Mouse (Mus musculus) hematopoietic stem cell, adult 5-6 weeks (primary cell): Measurements from ENCODE around the gene Ier5l. TPM values are rescaled to one million over a fixed set of nuclear protein-coding genes. Genes with fewer than 3 reads are reported as not detected.

ENCODE experiments used
- ATAC-seq, 2 experiments: fragments of 125-278 bp in 1 of 2; replicated peaks in 1 of 2; 2 replicates each; pipeline ENCODE4 v1.8.0; 2016 to 2017; ENCODE audit warnings: inconsistent platforms in 2 of 2, mild to moderate bottlenecking in 2 of 2, moderate number of reproducible peaks in 2 of 2, low read depth in 1 of 2, moderate TSS enrichment in 1 of 2; ENCODE audit not compliant: low FRiP score in 2 of 2, poor library complexity in 2 of 2, severe bottlenecking in 2 of 2, insufficient read depth in 1 of 2, low TSS enrichment in 1 of 2
- total RNA-seq: library from RNA; stranded (forward); fragments of 172-1452, 232-1000 nt; gene quantifications from 2 replicates; pipeline ENCODE4 v1.2.3, GENCODE M21; 2017

Ier5l gene
- total RNA-seq, 1 experiment from 2014 or later = 2.4 TPM

DNA sequence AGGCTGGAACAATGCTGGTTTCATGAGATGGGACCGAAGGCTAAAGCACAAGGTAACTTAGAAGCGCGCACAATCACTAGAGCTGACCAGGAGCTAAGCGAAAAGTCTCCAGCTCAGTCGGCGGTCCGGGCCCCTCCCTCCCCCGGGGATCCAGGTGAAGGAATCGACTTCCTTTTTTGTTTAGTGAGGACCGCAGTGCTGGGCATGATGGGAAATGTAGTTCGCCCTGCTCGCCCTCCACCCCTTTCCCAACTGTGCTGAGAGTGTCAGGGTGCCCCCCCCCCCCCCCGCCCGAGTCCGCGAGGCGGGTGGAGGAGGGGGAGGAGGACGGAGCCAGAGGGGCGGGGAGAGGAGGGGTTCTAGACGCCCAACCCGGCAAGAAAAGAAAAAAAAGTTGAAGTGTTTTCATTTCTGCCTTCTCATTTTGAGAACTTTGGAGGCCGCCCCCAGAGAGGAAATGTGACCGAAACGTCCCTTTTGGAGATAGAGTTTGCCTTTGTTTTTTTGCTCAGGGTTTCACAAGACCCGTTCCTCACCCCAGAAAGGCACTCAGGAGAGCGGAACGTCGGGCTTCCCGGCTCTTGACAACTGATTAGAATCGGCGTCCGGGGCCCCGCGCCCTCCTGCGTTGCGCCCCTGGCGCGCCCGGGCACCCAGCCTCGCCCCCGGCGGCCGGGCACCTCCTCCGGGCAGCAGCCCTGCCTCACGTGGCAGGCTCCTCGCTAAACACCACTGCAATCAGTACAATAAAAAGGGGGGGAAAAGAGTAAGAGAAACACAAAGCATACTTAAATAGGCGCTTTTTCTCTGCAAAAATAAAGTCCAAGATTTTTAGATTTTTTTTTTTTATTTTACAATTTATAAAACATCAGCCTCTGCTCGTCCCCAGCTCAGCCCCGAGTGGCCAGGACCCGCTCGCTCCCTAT, 2.0 kb downstream of the Ier5l start:
- peak; percentile 68 to 70 for ATAC-seq

DNA sequence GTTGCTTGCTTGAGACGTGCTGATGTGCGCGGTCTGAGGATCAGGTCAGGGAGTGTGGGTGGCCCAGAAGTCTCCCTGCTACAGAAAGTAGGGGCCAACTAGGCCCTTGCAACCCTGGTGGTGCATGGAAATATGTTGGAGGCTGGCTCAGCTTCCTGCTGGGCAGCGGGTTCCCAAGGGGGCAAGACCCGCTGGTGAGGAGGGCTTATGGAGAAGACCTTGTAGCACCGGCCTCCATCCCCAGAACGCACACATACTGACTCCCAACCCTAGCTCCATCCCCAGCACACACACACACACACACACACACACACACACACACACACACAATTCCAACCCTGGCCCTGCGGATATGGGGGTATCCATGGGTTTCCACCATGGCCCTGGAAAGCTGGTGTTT, 3.0 kb downstream of the Ier5l start:
- ATAC-seq = no peak

DNA sequence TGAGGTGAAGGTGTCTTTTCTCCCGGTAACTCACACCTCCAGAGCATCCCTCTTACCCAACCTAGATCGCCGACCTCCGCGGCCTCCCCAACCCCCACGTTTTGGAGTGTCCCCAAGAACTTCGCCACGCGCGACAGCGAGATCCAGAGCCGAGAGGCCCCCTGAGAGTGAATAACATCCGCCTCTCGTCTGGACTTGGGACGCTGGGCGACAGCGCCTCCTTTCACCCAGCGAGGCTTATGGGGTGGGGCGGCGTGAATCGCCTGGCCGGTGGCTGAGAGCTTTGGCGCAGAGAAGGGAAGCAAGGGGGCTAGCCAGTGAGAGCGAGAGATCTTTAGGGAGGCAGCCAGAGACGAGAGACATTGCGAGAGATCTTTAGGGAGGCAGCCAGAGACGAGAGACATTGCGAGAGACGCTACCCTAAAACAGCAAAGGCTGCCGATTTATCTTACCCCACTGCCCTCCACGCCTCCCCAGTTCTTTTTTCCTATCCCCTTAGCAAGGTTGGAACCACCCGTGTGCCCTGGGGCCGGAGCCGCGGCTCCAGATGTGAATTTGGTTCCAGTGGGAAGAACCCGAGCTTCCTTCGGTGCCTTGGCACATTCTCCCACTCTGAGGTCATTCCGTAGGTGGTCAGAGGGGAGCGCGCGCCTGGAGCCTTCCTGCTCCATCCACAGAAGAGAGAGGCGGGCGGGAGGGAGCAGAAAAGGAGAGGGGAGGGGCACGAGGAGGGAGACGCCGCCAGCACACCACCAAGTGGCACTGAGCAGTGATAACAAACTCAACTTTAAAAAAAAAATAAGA, 3.7 kb downstream of the Ier5l start:
- ATAC-seq = no peak

DNA sequence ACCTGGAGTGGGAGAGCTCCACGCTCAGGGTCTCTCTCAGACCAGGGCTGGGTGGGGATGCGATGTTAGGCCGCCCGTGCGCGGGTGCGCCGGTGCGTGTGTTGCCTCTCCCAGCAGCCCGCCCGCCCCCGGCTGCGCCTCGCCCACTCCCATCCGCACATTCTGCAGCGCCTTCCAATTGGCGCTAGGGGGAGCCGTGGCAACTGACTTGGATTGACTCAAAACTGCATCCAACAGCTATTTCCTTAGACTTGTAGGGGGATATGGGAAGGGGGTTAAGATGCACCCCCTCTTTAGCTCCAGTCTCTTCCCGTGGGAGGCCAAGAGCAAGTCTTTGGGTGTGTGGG, 4.2 kb downstream of the Ier5l start:
- 0 out of 4 replicates have a peak, but pooled peaks of 1 of the 2 experiments have one; percentile 12 for ATAC-seq

DNA sequence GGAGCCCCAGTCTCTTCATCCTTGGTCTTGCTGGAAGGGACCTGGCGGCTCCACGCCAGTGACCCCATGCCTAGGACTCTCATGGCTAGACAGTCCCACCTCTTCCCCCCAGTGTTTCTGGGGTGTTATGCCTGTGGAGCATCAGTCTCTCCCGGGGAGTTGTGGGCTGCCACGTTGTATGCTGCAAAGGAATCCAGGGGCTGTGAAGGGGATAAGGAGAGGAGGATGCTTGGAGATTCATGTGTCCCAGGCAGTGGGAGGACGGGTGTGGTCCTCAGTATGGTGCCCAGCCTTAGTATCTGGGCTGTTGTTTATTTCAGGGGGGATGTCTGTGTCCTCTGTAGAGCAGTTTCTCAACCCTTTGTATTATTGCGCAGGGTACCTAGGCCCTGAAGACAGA, 5.0 kb downstream of the Ier5l start:
- ATAC-seq = no peak

DNA sequence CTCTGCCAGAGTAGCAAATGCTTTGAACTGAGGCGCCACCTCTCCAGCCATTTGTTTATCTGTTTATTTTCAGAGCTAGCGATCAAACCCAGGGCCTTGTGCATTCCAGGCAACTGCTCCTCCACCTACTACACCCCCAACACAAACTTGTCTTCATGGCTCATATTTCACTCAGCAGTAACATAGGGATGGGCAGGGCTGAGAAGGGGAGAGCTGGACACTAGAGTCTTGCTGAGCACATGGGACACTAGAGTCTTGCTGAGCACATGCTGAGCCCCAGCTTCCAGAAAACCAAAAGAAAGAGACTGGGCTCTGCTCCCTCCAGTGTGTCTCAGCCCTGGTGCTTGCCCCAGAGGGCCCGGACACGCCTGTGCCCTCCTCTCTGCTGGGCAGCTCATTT, 7.2 kb downstream of the Ier5l start:
- ATAC-seq = no peak

DNA sequence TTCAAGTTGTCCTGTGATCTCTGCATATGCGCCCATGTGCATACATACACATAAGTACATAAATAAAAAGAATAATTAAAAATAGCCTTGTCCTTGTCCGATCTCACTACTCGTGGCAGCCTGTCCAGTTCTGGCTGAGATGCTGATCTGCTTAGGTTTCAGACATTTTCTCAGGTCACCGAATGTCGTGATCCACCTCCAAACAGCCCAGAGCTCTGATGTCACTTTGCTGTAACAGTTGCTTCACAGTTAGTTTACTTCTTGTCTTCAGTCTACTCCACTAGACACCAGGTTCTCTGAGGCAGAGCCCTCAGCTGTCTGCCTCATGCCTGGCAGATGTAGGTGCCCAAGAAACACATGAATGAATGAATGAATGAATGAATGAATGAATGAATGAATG, 9.6 kb downstream of the Ier5l start:
- ATAC-seq = peak in 1 of 2 experiments; percentile 7; a peak in 1 of 4 replicates

DNA sequence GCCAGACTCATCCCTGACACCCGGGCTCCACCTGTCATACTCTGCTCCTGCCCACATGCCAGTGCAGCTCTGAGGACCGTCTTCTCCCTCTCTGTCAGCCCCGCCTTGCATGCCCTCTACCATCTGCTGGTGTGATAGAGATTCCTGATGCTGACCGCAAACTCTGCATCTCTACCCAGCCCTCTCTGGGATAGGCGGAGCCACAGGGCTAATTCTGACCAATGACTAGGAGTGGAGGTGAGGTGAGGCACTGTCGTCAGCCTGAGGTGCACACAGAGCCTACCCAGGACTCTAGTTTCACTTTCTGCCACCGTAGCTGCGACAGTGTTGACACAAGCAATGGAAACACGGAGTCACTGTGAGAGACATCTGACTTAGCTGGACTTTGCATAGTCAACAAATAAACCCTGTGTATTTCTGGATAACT, 10.1 kb downstream of the Ier5l start:
- ATAC-seq = peak; percentile 96 to 98

DNA sequence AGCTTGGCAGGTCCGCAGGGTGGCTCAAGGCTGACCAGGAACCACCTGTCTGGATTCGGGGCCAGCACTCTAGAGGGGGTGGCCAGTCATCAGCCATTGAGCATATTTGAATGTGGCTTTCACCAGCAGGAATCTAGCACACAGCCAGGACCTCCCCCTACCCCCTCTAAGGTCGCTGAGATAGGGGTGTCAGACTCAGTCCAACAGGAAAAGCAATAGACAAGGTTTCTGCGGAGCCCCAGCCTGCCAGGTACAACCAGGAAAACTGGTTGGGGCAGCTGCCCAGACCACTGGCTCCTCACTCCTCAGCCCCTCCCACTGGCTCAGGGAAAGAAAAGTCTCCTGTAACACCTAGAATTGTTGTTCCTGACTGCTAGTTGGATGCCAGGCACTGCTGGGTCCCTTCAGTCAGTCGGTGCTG, 10.7 kb downstream of the Ier5l start:
- no peak for ATAC-seq

DNA sequence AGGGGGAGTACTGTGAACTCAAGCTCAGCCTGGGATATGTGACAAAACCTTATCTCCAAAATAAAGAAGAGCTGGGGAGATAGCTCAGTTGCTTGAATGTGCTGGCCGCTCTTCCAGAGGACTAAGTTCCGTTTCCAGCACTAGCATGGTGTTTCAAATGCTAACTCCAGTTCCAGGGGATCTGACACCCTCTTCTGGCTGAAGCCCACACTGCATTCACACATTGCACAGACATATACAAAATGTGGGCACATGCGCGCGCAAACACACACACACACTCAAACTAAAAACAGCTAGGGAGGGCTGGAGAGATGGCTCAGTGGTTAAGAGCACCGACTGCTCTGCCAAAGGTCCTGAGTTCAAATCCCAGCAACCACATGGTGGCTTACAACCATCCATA, 14.8 kb downstream of the Ier5l start:
- no peak for ATAC-seq

DNA sequence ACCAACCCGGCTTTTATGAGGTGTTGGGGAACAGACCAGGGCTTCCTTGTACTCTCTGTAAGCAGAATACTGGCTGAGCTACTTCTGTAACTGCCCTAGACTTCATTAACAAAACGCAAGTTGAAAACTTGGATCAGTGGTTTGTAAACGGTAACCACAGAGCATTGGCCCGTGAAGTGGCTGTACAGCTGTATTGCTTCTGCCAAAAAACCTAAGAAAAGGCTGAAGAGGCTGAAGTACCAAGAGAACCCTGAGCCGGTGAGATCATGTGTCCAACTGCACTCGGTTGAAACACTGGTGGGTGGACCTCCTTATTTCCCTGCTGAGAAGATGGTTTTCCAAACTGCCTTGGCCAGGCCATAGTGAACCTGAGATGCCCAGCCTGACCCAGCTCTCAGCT, 15.7 kb downstream of the Ier5l start:
- ATAC-seq = no peak

DNA sequence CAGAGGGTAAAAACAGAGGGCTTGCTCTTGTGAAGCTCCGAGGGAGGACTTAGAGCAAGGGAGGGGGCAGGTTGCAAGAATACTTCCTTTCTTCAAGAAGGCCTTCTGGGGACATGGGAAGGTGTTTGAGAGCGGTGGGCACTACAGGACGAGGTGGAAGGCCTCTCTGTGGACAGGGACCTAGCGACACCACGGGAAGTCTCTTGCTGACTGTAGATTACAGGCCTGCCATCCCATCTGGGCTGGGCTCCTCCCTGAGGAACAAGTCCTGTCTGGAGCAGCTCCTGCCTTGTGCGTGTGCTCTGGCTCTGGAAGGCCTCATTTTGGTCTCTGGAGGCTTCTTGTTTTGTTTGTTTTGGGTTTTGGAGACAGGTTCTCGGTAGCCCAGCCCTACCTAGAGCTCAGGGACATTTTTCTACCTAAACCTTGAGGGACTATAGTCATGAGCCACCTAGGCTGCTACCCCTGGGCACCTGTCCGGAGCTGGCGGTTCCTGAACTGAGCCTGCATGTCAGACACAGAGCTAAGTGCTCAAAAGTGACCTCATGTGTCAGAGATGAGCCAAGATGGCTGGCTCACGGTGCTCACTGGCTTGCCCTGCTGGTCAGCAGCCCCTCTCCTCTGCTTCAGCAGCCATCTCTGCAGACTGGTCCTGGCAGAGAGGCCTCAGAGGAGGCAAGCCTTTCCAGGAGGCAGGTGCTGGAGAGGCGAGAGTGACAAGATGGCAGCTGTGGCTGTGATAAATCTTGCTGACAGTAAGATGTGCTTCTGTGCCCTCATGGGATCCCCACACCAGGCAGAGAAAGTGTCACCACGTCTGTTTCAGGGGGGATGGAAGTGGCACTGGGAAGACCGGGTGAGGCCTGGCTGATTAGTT, 17.7 kb downstream of the Ier5l start:
- ATAC-seq = no peak

DNA sequence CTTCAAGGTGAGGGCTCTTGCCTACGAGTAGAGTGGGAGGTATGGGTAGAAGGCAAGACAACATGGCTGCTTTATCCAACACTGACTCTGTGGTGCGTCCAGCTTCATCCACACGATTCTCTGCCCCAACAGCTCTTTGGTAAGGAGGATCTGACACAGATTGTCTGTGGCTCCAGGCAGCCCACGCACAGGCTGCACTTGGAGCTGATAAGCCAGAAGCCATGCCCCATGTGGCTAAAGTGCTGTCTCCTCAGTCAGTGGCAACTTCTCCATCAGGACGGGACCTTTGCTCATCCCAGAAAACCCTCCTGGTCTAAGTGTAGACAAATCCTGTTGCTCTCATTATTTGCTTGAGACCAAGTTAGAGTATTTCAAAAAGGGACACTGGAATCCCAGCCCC, 19.4 kb downstream of the Ier5l start:
- no peak for ATAC-seq

DNA sequence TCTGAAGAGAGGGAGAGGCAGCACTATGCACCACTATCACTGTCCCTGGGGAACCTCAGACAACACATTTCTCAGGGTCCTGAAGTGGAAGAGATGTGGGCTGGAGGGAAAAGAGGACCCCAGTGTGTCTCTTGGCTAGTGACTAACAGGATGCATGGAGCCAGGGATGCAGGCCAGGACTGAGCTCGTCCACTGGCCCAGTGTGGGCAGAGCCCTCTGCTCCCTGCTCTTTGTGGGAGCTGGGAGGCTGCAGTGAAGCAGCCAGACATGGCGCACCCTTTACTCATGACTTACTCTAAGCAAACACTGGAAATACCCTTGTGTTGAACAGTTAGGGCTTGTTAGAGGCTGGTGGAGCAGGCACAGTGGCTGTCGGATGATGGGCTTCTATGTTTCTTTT, 20.4 kb downstream of the Ier5l start:
- ATAC-seq = no peak

DNA sequence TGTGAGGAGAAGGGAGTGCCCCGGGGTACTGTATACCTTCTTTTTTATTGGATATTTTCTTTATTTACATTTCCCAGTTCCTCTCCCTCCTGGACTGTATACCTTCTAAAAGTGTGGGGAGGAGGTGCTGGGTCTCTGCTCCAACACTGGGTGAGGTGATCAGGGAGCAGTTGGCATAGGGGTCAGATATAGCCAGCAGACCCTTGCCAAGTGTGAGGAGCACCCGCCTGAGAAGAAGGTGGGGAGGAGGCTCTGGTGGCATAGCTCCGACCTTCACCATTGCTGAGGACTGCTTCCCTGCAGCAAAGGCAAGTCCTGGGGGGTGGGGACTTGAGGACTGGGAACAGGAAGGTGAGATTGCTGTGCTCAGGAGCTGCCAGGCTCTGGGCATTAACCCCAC, 22.5 kb downstream of the Ier5l start:
- no peak for ATAC-seq

DNA sequence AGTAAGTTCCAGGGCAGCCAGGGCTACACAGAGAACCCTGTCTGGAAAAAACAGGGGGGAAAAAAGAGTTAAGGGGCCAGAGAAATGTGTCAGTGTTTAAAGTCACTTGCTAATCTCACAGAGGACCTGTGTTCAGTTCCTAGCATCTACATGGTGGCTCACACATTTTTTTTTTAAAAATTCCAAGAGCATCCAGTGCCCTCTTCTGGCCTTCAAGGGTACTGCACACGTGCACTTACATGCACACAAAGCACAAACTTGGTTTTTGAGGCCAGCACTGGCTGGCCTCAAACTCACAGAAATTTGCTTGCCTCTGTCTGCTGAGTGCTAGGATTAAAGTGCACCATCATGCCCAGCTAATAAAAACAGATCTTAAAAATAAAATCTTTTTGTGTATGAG, 23.5 kb downstream of the Ier5l start:
- no peak for ATAC-seq

DNA sequence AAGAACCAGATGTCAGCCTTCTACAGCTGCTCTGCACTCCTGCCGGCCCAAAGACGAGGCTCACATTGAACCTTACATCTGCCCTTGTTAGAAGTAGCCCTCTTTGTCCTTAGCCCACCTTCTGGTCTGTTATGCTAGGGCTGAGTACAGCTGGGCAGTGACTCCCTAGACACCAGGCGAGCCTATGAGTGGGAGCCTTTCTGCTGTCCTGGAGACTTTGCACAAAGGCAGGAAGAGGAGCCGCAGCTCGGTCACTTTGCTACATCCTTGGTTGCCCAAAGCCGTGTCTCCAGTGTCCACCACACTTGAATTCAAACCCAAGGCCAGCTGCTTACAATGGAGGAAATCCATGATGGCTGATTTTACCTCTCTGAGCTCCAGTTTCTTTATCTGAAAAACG, 25.6 kb downstream of the Ier5l start:
- ATAC-seq = no peak
